Mouse (Mus musculus) kidney, postnatal 0 days (tissue): ENCODE measurements around the gene Cd207. TPM values are rescaled to one million over a fixed set of nuclear protein-coding genes. Genes with fewer than 3 reads are reported as not detected.

Source experiments
- ATAC-seq: fragments of 200-750 bp; cut with Nextera tagmentation; replicated peaks from 2 replicates; pipeline ENCODE4 v1.8.0; 2017; ENCODE audit warnings: low read depth, moderate number of reproducible peaks, moderate TSS enrichment, moderate library complexity; ENCODE audit not compliant: low FRiP score
- DNase-seq: peaks from one replicate; pipeline ENCODE4 v3.0.0-alpha.2; 2016; ENCODE audit warnings: low spot score
- H3K27ac ChIP-seq: fragments of 300-500 bp; sonication (generic); 2 replicates; pipeline ENCODE4 v1.5.1; 2014; ENCODE audit warnings: mild to moderate bottlenecking
- H3K27me3 ChIP-seq: fragments of 300-500 bp; sonication (generic); 2 replicates; pipeline ENCODE4 v1.6.1; 2014; ENCODE audit warnings: low read length, mixed read lengths; ENCODE audit not compliant: insufficient read depth
- H3K36me3 ChIP-seq: fragments of 300-500 bp; sonication (generic); 2 replicates; pipeline ENCODE4 v1.6.1; 2014; ENCODE audit warnings: low read length, mixed read lengths; ENCODE audit not compliant: insufficient read depth
- H3K4me1 ChIP-seq: fragments of 300-500 bp; sonication (generic); replicated peaks from 2 replicates; pipeline ENCODE4 v1.6.1; 2014; ENCODE audit warnings: antibody characterized with exemption, low read length, mixed read lengths; ENCODE audit not compliant: insufficient read depth
- H3K4me2 ChIP-seq: fragments of 300-500 bp; sonication (generic); 2 replicates; pipeline ENCODE4 v1.6.1; 2014; ENCODE audit warnings: mild to moderate bottlenecking, low read length, moderate library complexity, mixed read lengths
- H3K4me3 ChIP-seq: fragments of 300-500 bp; sonication (generic); replicated peaks from 2 replicates; pipeline ENCODE4 v1.5.1; 2014; ENCODE audit warnings: low read depth, low read length
- H3K9ac ChIP-seq: fragments of 300-500 bp; sonication (generic); 2 replicates; pipeline ENCODE4 v1.6.1; 2014; ENCODE audit warnings: low read depth, low read length
- H3K9me3 ChIP-seq: fragments of 300-500 bp; sonication (generic); replicated peaks from 2 replicates; pipeline ENCODE4 v1.6.1; 2016; ENCODE audit warnings: low read length, inconsistent platforms, mixed read lengths
- CTCF ChIP-seq: IDR thresholded peaks from 2 replicates; pipeline ENCODE4 v1.5.1; 2016; ENCODE audit warnings: antibody characterized with exemption, low read depth, mild to moderate bottlenecking, moderate library complexity
- WGBS: fragments of 180-500 bp; shearing (Covaris S2); extraction: QIAGEN DNeasy Blood & Tissue Kit; methylation state at CpG from one replicate; pipeline ENCODE4 v1.1.7; 2014; 5-methylcytosine and 5-hydroxymethylcytosine counted together
- polyA plus RNA-seq: library from polyadenylated mRNA; unstranded; fragments of >200 nt; fragmentation: Nextera tagmentation; extraction: Ambion mirVana; gene quantifications from 2 replicates; pipeline ENCODE4 v1.2.1, GENCODE M21; 2015

Gene Cd207
- polyA plus RNA-seq, 1 experiment from 2014 or later = not detected

GRCm38 (mm10) chr6:83699971-83700370 is 22.3 kb upstream of the Cd207 start:
- ATAC-seq (no peak), DNase-seq (no peak)
- Histone ChIP-seq H3K4me3 (no peak overlapping the region), H3K27me3 (peaks cover 88% of the 10 kb centered on the region), H3K27ac (no peak overlapping the region), H3K9me3 (no peaks in the 10 kb centered on the region), H3K36me3 (no peaks in the 10 kb centered on the region), H3K4me2 (no peak overlapping the region), H3K9ac (no peak overlapping the region), H3K4me1 (no peaks in the 10 kb centered on the region)
- 2% methylated on average over 5 of the region's 5 CpGs for WGBS
- TF ChIP-seq CTCF = no peak

DNA sequence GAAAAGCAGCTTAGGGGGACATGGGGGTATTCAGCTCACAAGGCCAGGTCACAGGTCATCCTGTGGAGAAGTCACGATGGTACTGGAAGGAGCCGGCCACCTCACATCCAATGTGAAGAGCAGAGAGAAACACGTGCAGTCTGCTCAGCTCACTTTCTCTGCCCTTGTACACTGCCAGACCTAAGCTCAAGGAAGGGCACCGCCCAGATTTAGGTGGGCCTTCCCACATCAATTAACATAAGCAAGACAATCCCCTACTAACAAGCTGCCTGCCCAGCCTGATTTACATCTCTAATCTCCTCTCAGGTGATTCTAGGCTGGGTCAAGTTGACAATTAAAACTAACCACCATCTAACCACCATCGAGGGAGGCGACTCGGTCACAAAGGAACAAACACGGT is 20.3 kb upstream of the Cd207 start:
- Histone ChIP-seq H3K4me2 (no peak overlapping the region), H3K9ac (no peak overlapping the region), H3K36me3 (no peaks in the 10 kb centered on the region), H3K27ac (no peak overlapping the region), H3K4me3 (no peak overlapping the region), H3K4me1 (no peaks in the 10 kb centered on the region), H3K9me3 (no peaks in the 10 kb centered on the region), H3K27me3 (peaks cover 89% of the 10 kb centered on the region)
- no peak for TF ChIP-seq CTCF
- no peak for DNase-seq
- ATAC-seq = no peak; the same call in 1 of the 2 replicates
- WGBS = 3% methylated on average over 8 of the region's 8 CpGs

DNA sequence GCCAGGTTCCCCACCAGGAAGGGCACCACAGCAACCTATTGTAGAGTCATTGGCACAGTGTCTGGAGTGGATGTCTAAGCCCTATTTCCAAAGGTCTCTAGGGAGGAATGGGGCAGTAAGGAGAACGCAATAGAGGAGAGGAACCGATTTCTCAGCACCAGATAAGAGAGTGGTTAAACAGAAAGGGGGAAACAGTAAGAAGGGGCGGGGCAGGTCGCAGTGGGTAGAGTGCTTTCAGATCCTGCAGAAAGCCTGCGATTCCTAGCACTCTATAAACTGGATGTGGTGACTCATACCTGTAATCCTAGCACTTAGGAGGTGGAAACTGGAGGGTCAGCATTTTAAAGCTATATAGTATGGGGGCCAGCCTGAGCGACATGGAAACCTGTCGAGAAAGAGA is 19.0 kb upstream of the Cd207 start:
- no peak for DNase-seq
- H3K36me3 ChIP-seq = no peaks in the 10 kb centered on the region
- no peak overlapping the region for H3K4me3 ChIP-seq
- WGBS = under 1% methylated on average over 7 of the region's 7 CpGs
- no peak for TF ChIP-seq CTCF
- ATAC-seq = no peak
- no peak overlapping the region for H3K9ac ChIP-seq
- no peaks in the 10 kb centered on the region for H3K4me1 ChIP-seq
- H3K9me3 ChIP-seq = no peaks in the 10 kb centered on the region
- H3K4me2 ChIP-seq = no peak overlapping the region
- no peak overlapping the region for H3K27ac ChIP-seq
- H3K27me3 ChIP-seq = peaks cover 86% of the 10 kb centered on the region

DNA sequence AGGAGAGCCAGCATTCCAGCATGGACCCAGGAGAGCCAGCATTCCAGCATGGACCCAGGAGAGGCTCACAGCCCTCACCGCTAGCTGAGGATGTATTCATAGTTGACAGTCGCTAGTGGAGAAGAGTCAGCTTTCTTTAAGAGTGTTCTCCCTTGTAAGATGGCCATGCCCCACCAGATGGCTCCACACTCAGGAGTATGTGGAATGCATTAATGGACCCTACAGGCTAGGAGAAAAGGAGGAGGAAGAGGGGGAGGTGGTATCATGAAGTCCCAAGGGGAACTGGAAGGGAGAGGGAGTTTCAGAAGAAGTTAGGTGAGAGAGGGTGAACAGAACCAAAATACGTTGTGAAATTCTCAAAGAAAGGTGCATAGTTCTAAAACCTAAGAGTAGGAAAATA is 18.1 kb upstream of the Cd207 start:
- Histone ChIP-seq H3K27me3 (peaks cover 87% of the 10 kb centered on the region), H3K4me1 (no peaks in the 10 kb centered on the region), H3K36me3 (no peaks in the 10 kb centered on the region), H3K9me3 (no peaks in the 10 kb centered on the region), H3K27ac (no peak overlapping the region), H3K4me3 (no peak overlapping the region), H3K4me2 (no peak overlapping the region), H3K9ac (no peak overlapping the region)
- DNase-seq (no peak), ATAC-seq (no peak)
- 4% methylated on average over 3 of the region's 3 CpGs for WGBS
- TF ChIP-seq CTCF = peak; percentile 54; the same call in 1 of the 2 replicates

- no peak overlapping the region for H3K4me2 ChIP-seq
- peaks cover 71% of the 10 kb centered on the region for H3K27me3 ChIP-seq
- DNase-seq (peak; percentile 87), ATAC-seq (no peak)
- TF ChIP-seq CTCF = peak; percentile 81
- no peak overlapping the region for H3K4me3 ChIP-seq
- no peaks in the 10 kb centered on the region for H3K4me1 ChIP-seq
- H3K36me3 ChIP-seq = no peaks in the 10 kb centered on the region
- H3K27ac ChIP-seq = no peak overlapping the region
- 2% methylated on average over 9 of the region's 9 CpGs for WGBS
- H3K9ac ChIP-seq = no peak overlapping the region
- no peaks in the 10 kb centered on the region for H3K9me3 ChIP-seq
Measured at GRCm38 (mm10) chr6:83693835-83694234, 16.2 kb upstream of the Cd207 start.

DNA sequence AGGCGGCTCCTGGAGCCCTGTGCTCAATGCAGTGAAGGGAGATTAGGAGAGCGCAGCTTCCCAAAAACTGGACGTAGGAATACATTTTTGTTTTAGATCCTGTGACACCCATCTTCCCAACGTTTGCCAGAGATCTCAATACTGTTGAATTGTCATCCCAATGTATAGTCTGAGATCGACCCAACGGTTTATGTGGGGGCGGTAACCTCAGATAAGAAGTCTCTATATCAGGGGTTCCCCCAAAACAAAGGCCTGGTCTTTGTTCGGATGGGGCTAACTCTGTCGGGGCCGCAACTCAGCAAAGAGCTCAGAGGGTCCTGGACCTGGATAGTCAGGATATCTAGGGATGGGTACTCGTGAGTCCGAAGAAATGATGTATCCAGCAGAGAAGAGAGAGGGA is 15.3 kb upstream of the Cd207 start:
- Histone ChIP-seq H3K4me2 (no peak overlapping the region), H3K36me3 (no peaks in the 10 kb centered on the region), H3K9me3 (no peaks in the 10 kb centered on the region), H3K27ac (no peak overlapping the region), H3K27me3 (peaks cover 62% of the 10 kb centered on the region), H3K4me1 (no peaks in the 10 kb centered on the region), H3K4me3 (no peak overlapping the region), H3K9ac (no peak overlapping the region)
- WGBS = 3% methylated on average over 12 of the region's 12 CpGs
- no peak for DNase-seq
- ATAC-seq = no peak
- TF ChIP-seq CTCF = no peak

DNA sequence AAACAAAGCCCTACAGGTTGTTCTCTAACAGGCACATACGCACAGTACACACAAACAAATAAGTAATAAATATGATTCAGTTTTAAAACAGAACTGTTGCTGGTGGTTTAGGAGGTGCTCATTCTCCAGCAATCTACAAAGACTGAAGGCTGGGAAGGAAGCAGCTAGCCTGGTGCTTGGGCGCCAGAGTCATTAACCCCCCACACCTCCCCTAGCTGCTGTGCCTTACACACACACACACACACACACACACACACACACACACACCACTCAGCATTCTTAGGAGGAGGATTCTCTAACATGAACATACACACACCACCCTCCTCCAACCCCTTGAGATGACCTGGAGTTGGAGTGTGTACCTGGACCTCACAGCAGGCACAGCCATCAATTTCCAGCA is 13.3 kb upstream of the Cd207 start:
- Histone ChIP-seq H3K4me2 (no peak overlapping the region), H3K9ac (no peak overlapping the region), H3K4me3 (no peak overlapping the region), H3K4me1 (no peaks in the 10 kb centered on the region), H3K36me3 (no peaks in the 10 kb centered on the region), H3K9me3 (no peaks in the 10 kb centered on the region), H3K27me3 (peaks cover 42% of the 10 kb centered on the region), H3K27ac (no peak overlapping the region)
- DNase-seq = no peak
- no peak for TF ChIP-seq CTCF
- WGBS = 58% methylated on average over 2 of the region's 2 CpGs
- no peak for ATAC-seq
